Mouse (Mus musculus) heart, adult 2 months (tissue): ENCODE measurements at regions not wholly inside any gene's neighbourhood (a gene's known extent, or its start where the extent isn't known, plus 50 kb on each side); places are given as distances from the start of the nearest gene placed in this dataset.

Experiments used
- DNase-seq, 2 experiments: peaks; one replicate each; pipeline ENCODE4 v3.0.0; 2021
- H3K27ac ChIP-seq: fragments of 200-600 bp; 2 replicates; pipeline ENCODE4 v1.8.1; 2022
- H3K27me3 ChIP-seq: fragments of 200-500 bp; 2 replicates; pipeline ENCODE4 v1.6.1; 2012; ENCODE audit warnings: mild to moderate bottlenecking, low read length, inconsistent platforms, mixed read lengths; ENCODE audit not compliant: control insufficient read depth, insufficient read depth
- H3K36me3 ChIP-seq: fragments of 200-500 bp; 2 replicates; pipeline ENCODE4 v1.6.1; 2012; ENCODE audit warnings: low read length, inconsistent platforms; ENCODE audit not compliant: control insufficient read depth, insufficient read depth
- H3K4me1 ChIP-seq: fragments of 200-500 bp; 2 replicates; pipeline ENCODE4 v1.6.1; 2011; ENCODE audit warnings: low read length; ENCODE audit not compliant: control insufficient read depth, insufficient read depth
- H3K4me3 ChIP-seq: fragments of 200-600 bp; 2 replicates; pipeline ENCODE4 v1.8.1; 2022
- H3K79me2 ChIP-seq: fragments of 200-500 bp; replicated peaks from 2 replicates; pipeline ENCODE4 v1.6.1; 2012; ENCODE audit warnings: mild to moderate bottlenecking, inconsistent platforms, low read length, moderate library complexity, mixed read lengths; ENCODE audit not compliant: control insufficient read depth, insufficient read depth
- H3K9ac ChIP-seq: fragments of 200-500 bp; 2 replicates; pipeline ENCODE4 v1.6.1; 2012; ENCODE audit warnings: low read depth, mild to moderate bottlenecking, control low read depth, inconsistent platforms, low read length, mixed read lengths
- CTCF ChIP-seq: fragments of 200-600 bp; IDR thresholded peaks from 2 replicates; pipeline ENCODE4 v1.8.1; 2022; ENCODE audit warnings: antibody characterized with exemption, mild to moderate bottlenecking, moderate library complexity
- EP300 ChIP-seq: fragments of 200-500 bp; IDR thresholded peaks from 2 replicates; pipeline ENCODE4 v1.6.1; 2011; ENCODE audit warnings: low read depth, low read length, control low read depth; ENCODE audit not compliant: insufficient read depth
- POLR2A ChIP-seq: fragments of 200-500 bp; IDR thresholded peaks from 2 replicates; pipeline ENCODE4 v1.6.1; 2011; ENCODE audit warnings: mild to moderate bottlenecking, low read depth, low read length, control low read depth; ENCODE audit not compliant: insufficient read depth
- WGBS: fragments of 180-500 bp; shearing (Covaris S2); methylation state at CpG from one replicate; pipeline ENCODE4 v1.1.7; 2018; 5-methylcytosine and 5-hydroxymethylcytosine counted together
- intact Hi-C: fragments of 180-260 bp; cut with DNase I; formaldehyde crosslinking; loops from one replicate; pipeline ENCODE4 v1.15.1; 2025

DNA sequence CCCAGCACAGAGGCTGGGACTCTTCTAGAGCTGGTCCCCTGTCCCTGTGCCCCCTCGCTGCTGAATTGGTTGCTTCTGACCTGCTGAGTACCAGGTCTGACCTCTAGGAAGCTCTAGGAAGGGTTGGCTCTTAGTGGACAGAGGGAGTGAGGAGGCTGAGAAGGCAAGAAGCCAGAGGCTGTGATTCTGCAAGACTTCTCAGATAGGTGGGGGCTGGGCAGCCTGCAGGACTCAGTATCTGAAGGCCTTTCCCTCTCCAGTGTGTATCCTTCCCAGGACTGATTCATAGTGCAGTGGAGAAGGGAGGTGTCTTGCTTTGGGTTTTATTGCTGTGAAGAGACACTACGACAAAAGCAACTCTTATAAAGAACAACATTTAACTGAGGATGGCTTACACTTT lies 106.6 kb downstream of the Olfm1 start:
- no peak overlapping the region for H3K27ac ChIP-seq
- H3K4me1 ChIP-seq, result no peaks in the 10 kb centered on the region
- no peak overlapping the region for H3K9ac ChIP-seq
- H3K4me3 ChIP-seq, result no peak overlapping the region
- no peaks in the 10 kb centered on the region for H3K27me3 ChIP-seq
- H3K36me3 ChIP-seq, result no peaks in the 10 kb centered on the region
- 83% methylated on average over 2 of the region's 2 CpGs for WGBS
- H3K79me2 ChIP-seq, result no peaks in the 10 kb centered on the region
- DNase-seq, result no peak
- intact Hi-C loops, result no loop called here
- TF ChIP-seq EP300 (no peak), POLR2A (no peak), CTCF (no peak)

DNA sequence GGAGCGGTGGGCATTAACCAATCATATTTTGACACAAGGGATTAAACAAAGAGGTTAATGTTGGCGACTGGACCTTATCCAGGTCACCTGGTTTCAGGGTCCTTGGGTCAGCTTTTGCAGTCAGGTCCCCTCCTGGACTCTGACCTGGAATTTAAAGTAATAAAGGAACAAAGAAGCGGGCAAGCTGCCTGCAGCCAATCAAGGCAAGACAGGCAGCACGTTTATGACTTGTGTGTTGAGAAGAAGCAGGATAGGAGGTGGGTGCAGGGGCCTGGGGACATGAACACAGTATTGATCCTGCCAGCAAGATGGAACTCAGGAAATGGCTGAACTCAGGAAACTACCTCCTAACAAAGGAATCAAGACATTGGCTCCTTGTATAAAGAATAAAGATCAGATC lies 108.5 kb downstream of the Olfm1 start:
- no peaks in the 10 kb centered on the region for H3K36me3 ChIP-seq
- DNase-seq, result no peak
- no peaks in the 10 kb centered on the region for H3K79me2 ChIP-seq
- WGBS, result 70% methylated on average over 4 of the region's 4 CpGs
- no peak overlapping the region for H3K4me3 ChIP-seq
- intact Hi-C loops, result no loop called here
- H3K9ac ChIP-seq, result no peak overlapping the region
- no peaks in the 10 kb centered on the region for H3K4me1 ChIP-seq
- TF ChIP-seq EP300 (no peak), POLR2A (no peak), CTCF (no peak)
- H3K27me3 ChIP-seq, result no peaks in the 10 kb centered on the region
- H3K27ac ChIP-seq, result no peak overlapping the region

- TF ChIP-seq POLR2A (no peak), EP300 (no peak), CTCF (no peak)
- 63% methylated on average over 5 of the region's 5 CpGs for WGBS
- Histone ChIP-seq H3K4me3 (no peak overlapping the region), H3K36me3 (no peaks in the 10 kb centered on the region), H3K79me2 (no peaks in the 10 kb centered on the region), H3K9ac (no peak overlapping the region), H3K27me3 (no peaks in the 10 kb centered on the region), H3K4me1 (no peaks in the 10 kb centered on the region), H3K27ac (no peak overlapping the region)
- no peak for DNase-seq
- intact Hi-C loops, result loop anchor here (1.0 to 2.0 kb wide), 2 partner anchors 100 to 115 kb away; no protein-coding TSS in a partner anchor
Measured at GRCm38 (mm10) chr2:28303936-28304335, 111.1 kb downstream of the Olfm1 start.

DNA sequence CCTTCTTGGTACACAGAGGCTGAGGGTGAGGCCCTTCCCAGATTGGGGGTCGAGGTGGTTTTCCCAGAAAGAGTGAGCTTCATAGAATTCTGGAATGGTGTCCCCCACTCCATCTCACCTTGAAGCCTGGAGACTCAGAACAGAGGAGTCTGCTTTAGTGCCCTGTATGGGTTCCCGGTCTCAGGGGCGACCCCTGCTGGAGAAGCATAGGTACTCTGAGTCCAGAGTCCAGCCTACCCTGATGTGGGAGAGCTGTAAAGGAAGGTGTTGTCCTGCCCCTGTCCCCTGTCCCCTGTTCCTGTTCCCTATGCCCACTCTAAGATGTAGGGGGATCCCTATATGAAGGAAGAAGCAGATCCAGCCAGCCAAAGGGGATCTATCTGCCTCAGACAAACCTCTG lies 111.9 kb downstream of the Olfm1 start:
- peak; percentile 34 to 66 for DNase-seq
- WGBS, result 5% methylated on average over 3 of the region's 3 CpGs
- Histone ChIP-seq H3K9ac (no peak overlapping the region), H3K4me1 (no peaks in the 10 kb centered on the region), H3K79me2 (no peaks in the 10 kb centered on the region), H3K36me3 (no peaks in the 10 kb centered on the region), H3K27me3 (no peaks in the 10 kb centered on the region), H3K4me3 (no peak overlapping the region), H3K27ac (no peak overlapping the region)
- TF ChIP-seq POLR2A (no peak), CTCF (peak; percentile 89), EP300 (0 out of 2 replicates have a peak, but pooled peaks have one; percentile 12)
- intact Hi-C loops, result loop anchor here (1.0 to 2.0 kb wide), 2 partner anchors 100 to 114 kb away; no protein-coding TSS in a partner anchor

GRCm38 (mm10) chr2:28309122-28309521 lies 116.3 kb downstream of the Olfm1 start:
- intact Hi-C loops, result no loop called here
- 67% methylated on average over 5 of the region's 5 CpGs for WGBS
- H3K4me1 ChIP-seq, result no peaks in the 10 kb centered on the region

DNA sequence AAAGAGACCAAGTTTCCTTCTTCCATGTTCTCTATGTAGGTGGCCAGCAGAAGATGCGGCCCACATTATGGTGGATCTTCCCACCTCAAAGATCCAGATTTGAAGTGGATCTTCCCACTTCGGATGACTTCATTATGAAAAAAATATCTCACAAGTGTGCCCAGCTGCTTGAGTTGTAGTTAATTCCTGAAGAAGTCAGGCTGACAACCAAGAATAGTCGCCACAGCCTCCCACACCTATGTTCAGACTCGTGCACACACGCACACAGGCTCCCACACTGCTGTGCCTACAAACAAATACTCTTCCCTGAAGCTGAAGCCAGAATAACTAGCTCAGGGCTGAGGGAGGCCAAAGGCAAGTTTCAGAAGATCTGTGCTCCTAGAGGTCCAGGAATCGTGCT lies 119.4 kb downstream of the Olfm1 start:
- Histone ChIP-seq H3K27ac (no peak overlapping the region), H3K79me2 (no peaks in the 10 kb centered on the region), H3K4me3 (no peak overlapping the region), H3K36me3 (no peaks in the 10 kb centered on the region), H3K27me3 (no peaks in the 10 kb centered on the region), H3K4me1 (no peaks in the 10 kb centered on the region), H3K9ac (no peak overlapping the region)
- intact Hi-C loops, result no loop called here
- no peak for TF ChIP-seq POLR2A
- TF ChIP-seq EP300, result no peak
- TF ChIP-seq CTCF, result no peak
- 81% methylated on average over 6 of the region's 6 CpGs for WGBS
- DNase-seq, result no peak

More at GRCm38 (mm10) chr2:28309122-28309521, 116.3 kb downstream of the Olfm1 start:
- no peaks in the 10 kb centered on the region for H3K36me3 ChIP-seq
- TF ChIP-seq CTCF (no peak), EP300 (no peak), POLR2A (no peak)
- DNase-seq, result peak; percentile 24 to 26
- no peaks in the 10 kb centered on the region for H3K79me2 ChIP-seq
- H3K4me3 ChIP-seq, result no peak overlapping the region
- H3K27ac ChIP-seq, result no peak overlapping the region
- H3K9ac ChIP-seq, result no peak overlapping the region
- H3K27me3 ChIP-seq, result no peaks in the 10 kb centered on the region
